Mouse (Mus musculus) stomach, postnatal 0 days (tissue): ENCODE results near the gene Ndnf. TPM values are rescaled to one million over a fixed set of nuclear protein-coding genes. Genes with fewer than 3 reads are reported as not detected.

ENCODE experiments used
- ATAC-seq: fragments of 200-750 bp; cut with Nextera tagmentation; 2 replicates; pipeline ENCODE4 v1.8.0; 2017; ENCODE audit not compliant: low FRiP score, low TSS enrichment
- DNase-seq: peaks from one replicate; pipeline ENCODE4 v3.0.0-alpha.2; 2016; ENCODE audit warnings: low spot score
- H3K27ac ChIP-seq: fragments of 300-500 bp; sonication (generic); replicated peaks from 2 replicates; pipeline ENCODE4 v1.5.1; 2014; ENCODE audit warnings: mild to moderate bottlenecking, control low read depth
- H3K27me3 ChIP-seq: fragments of 300-500 bp; sonication (generic); 2 replicates; pipeline ENCODE4 v1.6.1; 2014; ENCODE audit warnings: low read length; ENCODE audit not compliant: control insufficient read depth, insufficient read depth
- H3K36me3 ChIP-seq: fragments of 300-500 bp; sonication (generic); 2 replicates; pipeline ENCODE4 v1.6.1; 2014; ENCODE audit warnings: low read length, mixed read lengths; ENCODE audit not compliant: control insufficient read depth, insufficient read depth
- H3K4me1 ChIP-seq: fragments of 300-500 bp; sonication (generic); replicated peaks from 2 replicates; pipeline ENCODE4 v1.6.1; 2014; ENCODE audit warnings: antibody characterized with exemption; ENCODE audit not compliant: control insufficient read depth, insufficient read depth
- H3K4me2 ChIP-seq: fragments of 300-500 bp; sonication (generic); replicated peaks from 2 replicates; pipeline ENCODE4 v1.6.1; 2014; ENCODE audit warnings: low read depth, mild to moderate bottlenecking, control low read depth, moderate library complexity
- H3K4me3 ChIP-seq: fragments of 300-500 bp; sonication (generic); 2 replicates; pipeline ENCODE4 v1.5.1; 2014; ENCODE audit warnings: low read depth, low read length, control low read depth
- H3K9ac ChIP-seq: fragments of 300-500 bp; sonication (generic); 2 replicates; pipeline ENCODE4 v1.6.1; 2014; ENCODE audit warnings: mild to moderate bottlenecking, low read length, control low read depth, mixed read lengths
- H3K9me3 ChIP-seq: fragments of 300-500 bp; sonication (generic); 2 replicates; pipeline ENCODE4 v1.6.1; 2016; ENCODE audit warnings: low read length; ENCODE audit not compliant: control insufficient read depth
- CTCF ChIP-seq: IDR thresholded peaks from 2 replicates; pipeline ENCODE4 v1.5.1; 2016; ENCODE audit warnings: antibody characterized with exemption, low read depth, mild to moderate bottlenecking, moderate library complexity
- EP300 ChIP-seq: optimal IDR thresholded peaks from 2 replicates; pipeline ENCODE3; 2016; ENCODE audit warnings: antibody characterized with exemption
- WGBS: fragments of 180-500 bp; shearing (Covaris S2); extraction: QIAGEN DNeasy Blood & Tissue Kit; methylation state at CpG from one replicate; pipeline ENCODE4 v1.1.7; 2014; 5-methylcytosine and 5-hydroxymethylcytosine counted together
- polyA plus RNA-seq: library from polyadenylated mRNA; unstranded; fragments of >200 nt; fragmentation: Nextera tagmentation; extraction: Ambion mirVana; gene quantifications from 2 replicates; pipeline ENCODE4 v1.2.1, GENCODE M21; 2015

Gene Ndnf
- polyA plus RNA-seq, 1 experiment from 2014 or later: 2.7 TPM

DNA sequence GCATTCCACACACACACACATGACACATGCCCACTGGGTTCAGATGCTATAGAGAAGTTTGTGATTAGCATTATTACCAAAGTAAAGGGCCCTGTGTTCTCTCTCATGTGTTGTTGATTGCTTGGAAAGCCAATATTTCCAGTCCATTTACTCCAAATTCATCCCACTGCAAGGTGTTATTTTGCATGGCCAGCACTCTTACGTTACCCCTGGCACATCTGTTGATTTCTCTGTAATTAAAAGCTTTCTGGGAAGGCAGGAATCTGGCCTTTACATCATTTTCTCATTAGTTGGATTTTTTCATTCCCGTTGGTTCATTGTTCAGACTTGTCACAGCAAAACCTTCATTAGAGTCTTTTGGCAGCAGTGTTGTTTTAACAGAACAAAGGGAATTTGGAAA lies 54.3 kb downstream of the Ndnf start:
- no peaks in the 10 kb centered on the region for H3K4me1 ChIP-seq
- DNase-seq (no peak), ATAC-seq (no peak)
- 56% methylated on average over 2 of the region's 2 CpGs for WGBS
- H3K36me3 ChIP-seq: no peaks in the 10 kb centered on the region
- no peak overlapping the region for H3K9ac ChIP-seq
- H3K4me2 ChIP-seq: no peak overlapping the region
- H3K27ac ChIP-seq: no peak overlapping the region
- TF ChIP-seq CTCF: no peak
- no peak for TF ChIP-seq EP300
- H3K9me3 ChIP-seq: no peaks in the 10 kb centered on the region
- no peak overlapping the region for H3K4me3 ChIP-seq
- H3K27me3 ChIP-seq: no peaks in the 10 kb centered on the region

DNA sequence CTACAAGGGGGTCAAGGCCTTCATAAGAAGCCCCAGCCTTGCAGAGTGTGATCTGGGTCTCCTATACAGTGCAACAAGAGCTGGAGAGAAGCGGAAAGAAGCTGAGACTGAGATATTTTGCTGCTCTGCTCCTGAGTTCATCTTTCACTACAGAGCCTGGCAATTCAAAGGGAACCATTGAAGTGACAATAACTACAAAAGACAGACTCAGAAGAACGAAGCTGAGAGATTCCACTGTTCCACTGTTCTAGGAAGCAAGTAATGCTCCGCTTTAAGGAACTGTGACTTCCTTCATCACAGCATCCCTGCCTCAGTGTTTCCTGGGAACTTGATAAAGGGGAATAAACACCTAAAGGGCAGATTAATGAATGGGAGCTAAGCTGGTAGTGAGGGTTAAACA lies 56.9 kb downstream of the Ndnf start:
- no peak for DNase-seq
- no peak for TF ChIP-seq CTCF
- no peak for TF ChIP-seq EP300
- Histone ChIP-seq H3K4me2 (no peak overlapping the region), H3K4me3 (no peak overlapping the region), H3K36me3 (no peaks in the 10 kb centered on the region), H3K9ac (no peak overlapping the region), H3K9me3 (no peaks in the 10 kb centered on the region), H3K4me1 (no peaks in the 10 kb centered on the region), H3K27me3 (no peaks in the 10 kb centered on the region), H3K27ac (no peak overlapping the region)
- WGBS: 84% methylated on average over 3 of the region's 3 CpGs
- ATAC-seq: no peak

DNA sequence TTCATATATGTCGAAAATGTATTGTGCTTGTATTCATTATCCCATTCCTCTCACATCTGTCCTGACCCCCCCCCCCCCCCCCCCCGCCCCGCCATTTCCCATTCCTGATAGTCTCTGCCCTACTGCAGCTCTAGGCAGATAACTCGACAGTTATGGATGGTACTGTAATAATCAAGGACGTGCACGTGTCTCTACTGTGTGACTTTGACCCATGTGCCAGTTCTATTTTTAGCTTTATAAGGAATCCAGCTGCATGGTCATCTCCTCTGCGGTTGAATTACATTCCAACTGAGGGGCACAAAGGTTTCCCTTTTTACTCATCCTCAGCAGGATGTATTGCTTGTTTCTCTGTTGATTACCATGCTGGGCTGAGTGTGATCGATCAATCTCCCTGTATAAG lies 68.1 kb downstream of the Ndnf start:
- Histone ChIP-seq H3K4me2 (no peak overlapping the region), H3K27me3 (no peaks in the 10 kb centered on the region), H3K4me3 (no peak overlapping the region), H3K9me3 (no peaks in the 10 kb centered on the region), H3K4me1 (no peaks in the 10 kb centered on the region), H3K9ac (no peak overlapping the region), H3K27ac (no peak overlapping the region), H3K36me3 (no peaks in the 10 kb centered on the region)
- 48% methylated on average over 7 of the region's 8 CpGs for WGBS
- ATAC-seq (no peak), DNase-seq (no peak)
- no peak for TF ChIP-seq CTCF
- no peak for TF ChIP-seq EP300

DNA sequence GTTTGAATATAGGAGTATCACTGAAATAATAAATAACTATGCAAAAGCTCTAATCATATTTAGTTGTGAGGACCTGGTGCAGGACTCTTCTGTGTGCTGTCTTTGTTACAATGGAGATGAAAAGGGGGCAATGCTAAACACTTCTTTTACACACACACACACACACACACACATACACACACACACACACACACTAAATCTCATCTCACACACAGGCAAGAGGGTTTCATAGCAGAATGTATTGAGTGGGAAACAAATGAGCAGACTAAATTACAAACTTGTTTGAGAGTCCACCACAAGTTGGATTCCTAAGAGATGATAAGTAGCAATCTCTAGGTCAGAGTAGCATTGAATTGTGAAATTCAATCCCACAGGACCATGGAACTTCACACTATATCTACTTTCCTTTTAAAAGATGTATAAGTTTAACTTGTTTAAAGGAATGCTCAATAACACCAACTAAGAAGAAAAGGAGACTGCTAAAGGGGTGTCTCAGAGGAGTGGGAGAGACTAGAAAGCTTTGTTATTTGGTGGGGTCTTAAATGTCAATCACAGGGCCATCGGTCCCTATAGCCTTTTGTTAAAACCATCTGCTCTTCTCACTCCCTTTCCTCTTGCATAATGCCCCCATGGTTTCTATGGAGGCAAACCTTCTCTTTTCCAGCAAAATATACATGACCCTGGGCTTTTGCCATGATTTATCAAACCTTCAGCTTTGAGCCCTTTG lies 71.9 kb downstream of the Ndnf start:
- no peaks in the 10 kb centered on the region for H3K27me3 ChIP-seq
- H3K9me3 ChIP-seq: no peaks in the 10 kb centered on the region
- H3K4me2 ChIP-seq: no peak overlapping the region
- no peak overlapping the region for H3K4me3 ChIP-seq
- DNase-seq (no peak), ATAC-seq (no peak)
- no peak overlapping the region for H3K27ac ChIP-seq
- 50% methylated on average over 1 of the region's 1 CpGs for WGBS
- no peaks in the 10 kb centered on the region for H3K36me3 ChIP-seq
- H3K4me1 ChIP-seq: no peaks in the 10 kb centered on the region
- no peak overlapping the region for H3K9ac ChIP-seq
- TF ChIP-seq EP300 (no peak), CTCF (no peak)

DNA sequence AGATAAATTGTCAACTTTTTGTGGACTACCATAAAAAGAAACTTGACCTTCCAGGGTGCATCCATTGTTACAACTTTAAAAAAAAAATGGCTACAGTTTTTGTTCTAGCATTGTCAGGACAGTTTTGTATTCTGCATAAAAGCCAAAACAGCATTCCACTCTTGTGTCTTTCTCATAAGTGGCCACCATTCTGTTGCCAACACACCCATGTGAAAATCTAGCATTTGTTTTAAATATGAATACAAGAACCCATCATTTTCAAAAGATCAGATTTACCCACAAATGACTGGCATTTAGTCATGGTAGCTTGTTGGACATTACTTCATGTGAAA lies 72.4 kb downstream of the Ndnf start:
- Histone ChIP-seq H3K27ac (no peak overlapping the region), H3K4me1 (no peaks in the 10 kb centered on the region), H3K4me3 (no peak overlapping the region), H3K36me3 (no peaks in the 10 kb centered on the region), H3K27me3 (no peaks in the 10 kb centered on the region), H3K4me2 (no peak overlapping the region), H3K9ac (no peak overlapping the region), H3K9me3 (no peaks in the 10 kb centered on the region)
- TF ChIP-seq EP300 (no peak), CTCF (no peak)
- no peak for ATAC-seq
- no peak for DNase-seq

DNA sequence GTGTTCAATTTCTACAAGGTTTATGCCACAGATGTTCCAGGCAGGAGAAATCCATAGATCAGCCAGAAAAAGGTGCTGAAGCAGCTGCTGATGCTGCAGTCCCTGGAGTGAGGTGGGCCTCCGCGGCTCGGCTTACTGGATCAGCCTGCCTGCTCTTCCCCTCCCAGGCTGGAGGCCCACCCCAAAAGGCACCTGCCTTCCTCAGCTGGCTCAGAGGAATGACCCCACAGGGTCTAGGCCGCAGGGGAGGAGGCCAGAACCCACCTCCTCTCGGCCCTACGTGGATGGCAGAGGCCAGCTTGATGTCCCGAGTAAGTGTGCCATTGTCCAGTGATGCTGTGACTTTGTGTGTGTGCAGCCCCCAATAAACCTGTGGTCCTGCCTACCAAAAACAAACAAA lies 86.8 kb downstream of the Ndnf start:
- Histone ChIP-seq H3K27me3 (no peaks in the 10 kb centered on the region), H3K27ac (no peak overlapping the region), H3K9me3 (no peaks in the 10 kb centered on the region), H3K36me3 (no peaks in the 10 kb centered on the region), H3K9ac (no peak overlapping the region), H3K4me3 (no peak overlapping the region), H3K4me1 (no peaks in the 10 kb centered on the region), H3K4me2 (no peak overlapping the region)
- ATAC-seq: no peak
- TF ChIP-seq CTCF (no peak), EP300 (no peak)
- WGBS: 67% methylated on average over 7 of the region's 7 CpGs
- DNase-seq: no peak
